Mouse (Mus musculus) C2C12 (cell line): Measurements from ENCODE around the gene Mboat1.

Source experiments
- CTCF ChIP-seq: IDR thresholded peaks from one replicate; pipeline ENCODE4 v1.5.1; 2011; ENCODE audit not compliant: control insufficient read depth, insufficient read depth, insufficient read length
- MYOD1 ChIP-seq: IDR thresholded peaks from one replicate; pipeline ENCODE4 v1.6.1; 2011; ENCODE audit warnings: low read depth; ENCODE audit not compliant: control insufficient read depth, insufficient read length
- USF1 ChIP-seq: IDR thresholded peaks from one replicate; pipeline ENCODE4 v1.6.1; 2011; ENCODE audit warnings: low read depth, mild to moderate bottlenecking, control low read depth, moderate library complexity

DNA sequence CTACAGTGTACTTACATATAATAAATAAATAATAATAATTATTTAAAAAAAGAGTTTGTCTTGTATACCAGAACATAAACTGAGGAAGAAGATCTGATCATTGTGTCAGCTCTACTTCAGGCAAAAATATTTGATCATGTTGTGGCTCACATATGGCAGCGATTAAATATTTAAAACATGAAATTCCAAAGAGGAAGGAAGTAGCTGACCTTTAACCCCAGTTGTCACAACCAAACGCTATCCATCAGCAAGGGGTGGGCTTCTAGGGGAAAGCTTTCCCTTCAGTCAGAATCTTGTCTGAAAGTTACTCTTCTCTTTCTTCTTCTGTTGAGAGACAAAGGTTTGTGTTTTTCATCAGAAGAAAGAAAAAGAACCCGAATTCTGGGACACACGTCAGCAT, 39.8 kb upstream of the Mboat1 start:
- TF ChIP-seq MYOD1 (no peak), CTCF (no peak), USF1 (no peak)
